8 mouse cellular contexts compared by ENCODE assay signal in the genomic region with DNA sequence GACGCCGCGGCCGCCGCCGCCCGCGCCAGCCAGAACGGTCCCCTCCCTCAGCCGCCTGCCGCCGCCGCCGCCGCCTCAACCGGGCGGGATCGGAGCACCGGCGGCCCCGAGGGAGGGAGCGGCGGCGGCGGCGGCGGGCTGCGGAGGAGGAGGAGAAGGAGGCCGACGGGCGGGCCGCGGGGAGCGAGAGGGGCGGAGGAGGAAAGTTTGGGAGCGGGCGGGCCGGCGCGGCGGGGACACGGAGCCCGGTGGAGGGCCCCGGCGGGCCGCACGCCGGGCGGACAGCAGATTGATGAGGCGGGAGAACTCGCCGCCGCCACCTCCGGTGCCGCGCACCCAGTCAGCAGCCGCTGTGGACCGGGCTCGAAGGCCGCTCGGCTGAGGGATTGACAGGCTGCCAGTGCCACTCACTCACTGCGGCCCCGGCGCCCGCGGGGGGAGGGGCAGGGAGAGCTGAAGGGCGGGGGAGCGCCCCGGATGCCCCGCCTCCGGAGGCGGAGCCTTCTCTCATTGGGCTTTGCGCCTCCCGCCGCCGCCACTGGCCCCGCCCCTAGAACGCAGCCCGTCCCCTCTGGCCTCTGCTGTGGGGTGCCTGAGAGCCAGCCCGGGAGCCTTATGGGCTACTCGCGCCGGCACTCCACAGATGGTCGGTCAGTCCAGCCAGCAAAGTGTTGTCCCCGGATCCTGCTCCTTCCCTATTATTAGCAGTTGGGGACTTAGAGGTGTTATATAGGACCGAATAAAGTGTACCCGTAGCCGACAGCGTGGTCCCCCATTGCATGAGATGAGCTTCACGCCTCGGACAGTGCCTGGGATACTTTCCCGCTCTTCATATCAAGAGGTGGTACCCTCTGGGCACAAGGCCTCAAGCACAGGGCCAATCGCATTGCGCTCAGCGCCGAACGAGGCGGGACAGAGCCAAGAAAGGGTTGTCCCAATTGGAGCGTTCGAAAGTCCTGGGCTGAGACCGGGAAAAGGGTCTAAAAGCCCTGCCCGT. TPM values are rescaled to one million over a fixed set of nuclear protein-coding genes. Genes with fewer than 3 reads are reported as not detected.
DNase-seq lines count a peak whose midpoint lies in the region; ATAC-seq lines count a peak whose summit lies in the region.

TSS of gene Pbx3 (minus strand) at position 838 of the 997 bp plus-strand sequence.

- H3K4me2 ChIP-seq in hindbrain, embryonic 11.5 days (replicated peaks; ENCODE audit: low read depth, low read length) = peak within 1 kb of the TSS; percentile 72

- peak; percentile 85 for ATAC-seq in frontal cortex, adult (ENCODE audit: low TSS enrichment)
- ATAC-seq in hindbrain, embryonic 11.5 days (ENCODE audit: low FRiP score) = peak; percentile 94

- DNase-seq in MEL-GATA-1-ER (ENCODE audit: extremely low read depth, low read depth) = peak; percentile 94
- peak; percentile 98 for DNase-seq in cerebellum, adult 8-10 months
- DNase-seq in hindbrain, embryonic 11.5 days (ENCODE audit: low spot score) = peak; percentile 99
- DNase-seq in layer of hippocampus, postnatal 10 days (ENCODE audit: low spot score in 2 of 2) = peak; percentile 90 to 94
- peak; percentile 96 for DNase-seq in lung, postnatal 10 days
- DNase-seq in ovary, postnatal 36 days (ENCODE audit: low spot score) = peak; percentile 97
- DNase-seq in thymus, postnatal 25 days = peak; percentile 98

- WGBS in hindbrain, embryonic 11.5 days = under 1% methylated on average over 55 of the region's 102 CpGs

- peak within 1 kb of the TSS; percentile 95 for H3K4me3 ChIP-seq in hindbrain, embryonic 11.5 days (ENCODE audit: low read depth, low read length)

- H3K9ac ChIP-seq in hindbrain, embryonic 11.5 days (ENCODE audit: low read depth, low read length) = peak within 1 kb of the TSS; percentile 99

- H3K36me3 ChIP-seq in hindbrain, embryonic 11.5 days (ENCODE audit: control insufficient read depth, insufficient read depth, low read length) = no peaks in the 10 kb centered on the region

- H3K9me3 ChIP-seq in hindbrain, embryonic 11.5 days (ENCODE audit: control insufficient read depth, low read length) = no peaks in the 10 kb centered on the region

- no peaks in the 10 kb centered on the region for H3K4me1 ChIP-seq in hindbrain, embryonic 11.5 days (replicated peaks; ENCODE audit: control insufficient read depth, insufficient read depth, low read length)

- peak within 1 kb of the TSS; percentile 99 for H3K27ac ChIP-seq in hindbrain, embryonic 11.5 days (ENCODE audit: low read depth, low read length)

- H3K27me3 ChIP-seq in hindbrain, embryonic 11.5 days (ENCODE audit: control insufficient read depth, insufficient read depth, low read length) = no peaks in the 10 kb centered on the region

RNA-seq across cellular contexts. Expression of gene Pbx3, which starts in this region (rescaled TPM):
- polyA plus RNA-seq in hindbrain, embryonic 11.5 days (2014; fragmentation: Nextera tagmentation; extraction: Ambion mirVana) = 87.4 and 90.3 TPM in 2 replicates
- total RNA-seq in layer of hippocampus, postnatal 10 days (2021) = 10 to 100 TPM; 10.2 to 12.2 TPM

Comparison
In these comparisons a context has a peak if more than half of its experiments do, and no peak if none do; other contexts are left out.
1. Peak in every context shown above with its lines: DNase-seq, ATAC-seq, H3K4me3 ChIP-seq and H3K27ac ChIP-seq.